Mouse (Mus musculus): Measurements from ENCODE around the gene Slc16a3. TPM values are rescaled to one million over a fixed set of nuclear protein-coding genes. Genes with fewer than 3 reads are reported as not detected.

The Slc16a3 gene
- polyA plus RNA-seq, 1 experiment, result 10.9 TPM

DNA sequence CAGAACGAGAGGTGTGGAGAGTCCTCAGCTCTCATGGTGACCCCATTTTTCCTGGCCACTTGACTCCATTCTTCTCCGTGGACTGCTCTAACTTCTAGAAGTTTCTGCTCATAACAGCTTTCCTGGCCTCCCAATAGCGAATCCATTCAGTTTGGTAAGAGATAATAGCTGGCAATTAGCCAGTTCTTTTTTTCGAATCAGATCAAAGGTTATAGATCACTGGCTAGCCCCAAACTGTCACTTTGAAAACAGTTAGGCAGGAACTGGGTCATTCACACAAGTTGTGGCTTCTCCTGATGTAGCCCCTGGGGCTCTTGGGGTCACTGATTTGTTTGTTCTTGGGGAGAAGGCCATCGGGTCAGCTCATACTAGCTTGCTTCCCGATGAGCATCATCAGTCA, 46.5 kb downstream of the Slc16a3 start:
- no peak for DNase-seq (ENCODE audit: low read depth)
- TF ChIP-seq CTCF (IDR thresholded peaks at IDR 0.05; ENCODE audit: borderline replicate concordance, extremely low read depth, insufficient read depth, insufficient read length) (no peak), POLR2A (IDR thresholded peaks at IDR 0.05; ENCODE audit: borderline replicate concordance, extremely low read depth, insufficient read depth, insufficient read length, poor library complexity, severe bottlenecking) (no peak)

DNA sequence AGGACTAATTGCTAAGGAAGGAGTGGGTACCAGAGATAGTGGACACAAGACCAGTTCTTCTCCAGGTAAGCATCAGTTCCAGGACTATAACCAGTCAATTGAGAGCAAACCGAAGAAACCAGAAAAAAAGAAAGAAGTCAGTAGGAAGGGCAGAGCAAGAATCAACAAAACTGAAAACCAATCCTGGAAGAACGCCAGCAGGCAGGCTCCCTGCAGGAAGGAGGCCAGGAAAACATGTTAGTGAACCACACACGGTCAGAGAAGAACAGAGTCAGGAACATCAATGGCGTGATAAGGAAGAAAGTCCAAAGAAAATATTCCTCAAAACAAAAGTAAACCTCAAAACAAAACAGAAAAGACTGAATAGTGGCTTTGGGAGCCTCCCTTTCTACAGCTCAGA, 53.7 kb downstream of the Slc16a3 start:
- peak; percentile 37 for DNase-seq (ENCODE audit: low read depth)
- TF ChIP-seq POLR2A (IDR thresholded peaks at IDR 0.05; ENCODE audit: borderline replicate concordance, extremely low read depth, insufficient read depth, insufficient read length, poor library complexity, severe bottlenecking), result no peak

DNA sequence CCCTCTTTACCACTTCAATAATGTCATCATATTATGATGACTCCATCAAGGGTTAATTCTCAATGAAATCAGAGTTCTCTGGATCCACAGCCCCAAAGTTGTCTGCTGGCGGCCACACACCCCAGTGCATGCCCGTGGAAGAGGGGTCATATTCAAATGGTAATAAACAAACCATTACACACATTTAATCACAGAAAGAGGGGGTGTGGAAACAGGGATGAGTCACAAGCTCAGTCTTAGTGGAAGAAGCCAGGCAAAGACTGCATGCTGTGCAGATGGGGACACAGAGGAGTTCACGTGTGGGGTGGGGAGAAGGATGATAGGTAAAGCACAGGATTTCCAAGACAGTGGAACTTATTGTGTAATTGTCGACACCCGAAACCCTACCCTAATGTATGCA, 56.0 kb downstream of the Slc16a3 start:
- TF ChIP-seq POLR2A (IDR thresholded peaks at IDR 0.05; ENCODE audit: borderline replicate concordance, extremely low read depth, insufficient read depth, insufficient read length, poor library complexity, severe bottlenecking) (no peak), CTCF (IDR thresholded peaks at IDR 0.05; ENCODE audit: borderline replicate concordance, extremely low read depth, insufficient read depth, insufficient read length) (no peak)
- no peak for DNase-seq (ENCODE audit: low read depth)

DNA sequence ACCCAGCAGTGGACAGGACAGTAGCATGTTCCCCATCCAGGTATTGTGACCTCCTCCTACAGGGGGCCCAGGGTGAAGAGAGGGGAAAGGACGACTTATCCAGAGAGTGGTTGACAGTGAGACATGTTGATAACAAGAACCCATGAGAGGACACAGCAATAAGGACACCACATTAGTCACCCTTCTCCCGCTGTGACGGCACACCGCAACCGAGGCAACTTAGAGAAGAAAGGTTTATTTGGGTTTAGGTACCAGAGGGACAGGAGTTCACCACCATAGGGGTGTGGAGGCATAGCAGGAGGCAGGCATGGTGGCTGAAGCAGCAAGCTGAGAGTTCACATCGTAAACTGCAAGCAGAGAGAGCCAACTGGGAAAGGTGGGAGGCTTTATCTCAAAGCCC, 57.9 kb downstream of the Slc16a3 start:
- TF ChIP-seq CTCF (IDR thresholded peaks at IDR 0.05; ENCODE audit: borderline replicate concordance, extremely low read depth, insufficient read depth, insufficient read length) (no peak), POLR2A (IDR thresholded peaks at IDR 0.05; ENCODE audit: borderline replicate concordance, extremely low read depth, insufficient read depth, insufficient read length, poor library complexity, severe bottlenecking) (no peak)
- no peak for DNase-seq (ENCODE audit: low read depth)

DNA sequence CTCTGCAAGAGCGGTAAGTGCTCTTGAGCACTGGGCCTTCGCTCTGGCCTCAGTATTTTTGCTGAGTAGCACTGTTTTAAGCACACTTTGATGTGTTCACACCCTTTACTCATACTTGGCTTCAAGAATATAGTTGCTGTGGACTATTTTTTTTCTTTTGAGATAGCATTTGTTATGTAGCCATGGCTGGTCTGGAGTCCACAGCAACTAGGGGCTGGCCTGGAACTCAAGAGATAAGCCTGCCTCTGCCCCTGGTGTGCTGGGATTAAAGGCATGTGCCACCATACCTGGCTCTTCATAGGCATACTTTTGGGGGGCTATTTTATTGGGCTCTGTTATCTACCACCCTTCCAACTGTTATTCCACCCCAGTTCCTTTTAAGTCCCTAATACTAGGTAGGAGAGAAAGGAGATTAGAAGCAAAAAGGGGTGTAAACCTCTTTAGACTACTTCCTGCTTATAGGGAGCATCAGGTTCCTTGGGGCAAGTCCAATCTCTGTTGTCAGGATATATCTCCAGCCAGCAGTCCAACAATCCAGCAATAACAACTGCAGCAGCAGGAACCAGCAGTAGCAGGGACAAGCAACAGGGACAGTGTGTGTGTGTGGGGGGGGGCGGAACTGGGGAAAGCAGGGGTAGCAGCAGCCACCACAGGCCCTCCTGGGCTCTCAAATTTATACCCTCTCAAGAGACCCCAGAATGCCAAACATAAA, 61.9 kb downstream of the Slc16a3 start:
- TF ChIP-seq POLR2A (IDR thresholded peaks at IDR 0.05; ENCODE audit: borderline replicate concordance, extremely low read depth, insufficient read depth, insufficient read length, poor library complexity, severe bottlenecking), result no peak
- no peak for TF ChIP-seq CTCF (IDR thresholded peaks at IDR 0.05; ENCODE audit: borderline replicate concordance, extremely low read depth, insufficient read depth, insufficient read length)
- no peak for DNase-seq (ENCODE audit: low read depth)

Other genes with a start within 250 kb of the Slc16a3 start
- gene Cenpx, start 234.7 kb upstream of the Slc16a3 start, polyA plus RNA-seq (2012; rRNA removed), result 59.7 and 89.6 TPM in 2 replicates
- gene Lrrc45, start 234.6 kb upstream of the Slc16a3 start, polyA plus RNA-seq (2012; rRNA removed), result 97.6 and 128 TPM in 2 replicates
- gene Rac3, start 227.0 kb upstream of the Slc16a3 start, polyA plus RNA-seq (2012; rRNA removed), result 425 and 438 TPM in 2 replicates
- 8.6 and 11.8 TPM in 2 replicates for gene Dcxr, start 221.2 kb upstream of the Slc16a3 start, polyA plus RNA-seq (2012; rRNA removed)
- gene Cbr2, start 216.4 kb upstream of the Slc16a3 start, polyA plus RNA-seq (2012; rRNA removed), result 0.53 and 0.66 TPM in 2 replicates
- 0.76 and 1.9 TPM in 2 replicates for gene Hmga1b, start 185.7 kb upstream of the Slc16a3 start, polyA plus RNA-seq (2012; rRNA removed)
- gene Rfng, start 164.3 kb upstream of the Slc16a3 start, polyA plus RNA-seq (2012; rRNA removed), result 117 and 119 TPM in 2 replicates
- gene Gps1, start 164.2 kb upstream of the Slc16a3 start, polyA plus RNA-seq (2012; rRNA removed), result 277 and 337 TPM in 2 replicates
- gene Dus1l, start 152.1 kb upstream of the Slc16a3 start, polyA plus RNA-seq (2012; rRNA removed), result 38.9 and 43.9 TPM in 2 replicates
- gene Fasn, start 123.9 kb upstream of the Slc16a3 start, polyA plus RNA-seq (2012; rRNA removed), result 298 and 471 TPM in 2 replicates
- gene Ccdc57, start 15.6 kb upstream of the Slc16a3 start, polyA plus RNA-seq (2012; rRNA removed), result 5.6 and 7.2 TPM in 2 replicates
- 187 and 202 TPM in 2 replicates for gene Csnk1d, start 42.9 kb downstream of the Slc16a3 start, polyA plus RNA-seq (2012; rRNA removed)
- 0.08 TPM in 1 of 2 replicates, not detected in the other for gene Cd7, start 90.9 kb downstream of the Slc16a3 start, polyA plus RNA-seq (2012; rRNA removed)
- not detected in 2 replicates for gene Sectm1b, start 115.1 kb downstream of the Slc16a3 start, polyA plus RNA-seq (2012; rRNA removed)
- 0.19 TPM in 1 of 2 replicates, not detected in the other for gene Sectm1a, start 132.7 kb downstream of the Slc16a3 start, polyA plus RNA-seq (2012; rRNA removed)
- not detected in 2 replicates for gene Tex19.2, start 170.2 kb downstream of the Slc16a3 start, polyA plus RNA-seq (2012; rRNA removed)
- not detected in 2 replicates for gene Tex19.1, start 197.7 kb downstream of the Slc16a3 start, polyA plus RNA-seq (2012; rRNA removed)
- gene Uts2r, start 211.8 kb downstream of the Slc16a3 start, polyA plus RNA-seq (2012; rRNA removed), result 0.26 and 0.30 TPM in 2 replicates